21 mouse cellular contexts compared by ENCODE assay signal in the genomic region with DNA sequence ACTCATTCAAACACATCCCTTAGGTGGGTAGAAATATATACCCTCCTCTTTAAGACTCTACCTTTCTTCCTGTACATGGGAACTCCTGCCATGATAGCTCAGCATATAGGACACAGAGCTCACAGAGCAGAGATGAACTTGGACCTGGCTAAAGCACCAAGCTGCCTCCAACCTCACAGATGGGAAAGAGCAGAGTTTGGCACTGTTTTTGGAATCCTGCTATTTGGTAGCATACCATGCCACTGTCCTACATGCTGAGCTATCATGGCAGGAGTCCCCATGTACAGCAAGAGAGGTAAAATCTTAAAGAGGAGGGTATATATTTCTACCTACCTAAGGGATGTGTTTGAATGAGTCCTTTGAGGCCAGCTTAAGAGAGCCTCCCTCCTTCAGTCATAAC.
DNase-seq lines count a peak whose midpoint lies in the region; TF ChIP-seq lines count a peak whose summit lies in the region.
"Had no signal": no experiment of that assay in that cellular context is flagged by ENCODE, and none has a peak within 500 bp of the region (broad histone marks: within the 10 kb centered on the region; RNA-seq: fewer than 3 reads in every experiment).

No protein-coding gene starts in this region.

- H3K27me3 ChIP-seq in cerebellum, adult 2 months (ENCODE audit: control insufficient read depth, insufficient read depth, low read length), result no peaks in the 10 kb centered on the region
- H3K27me3 ChIP-seq: embryonic facial prominence, embryonic 12.5 days; embryonic facial prominence, embryonic 15.5 days; forebrain, embryonic 12.5 days; forebrain, embryonic 15.5 days; heart, embryonic 13.5 days; hindbrain, embryonic 12.5 days; intestine, embryonic 15.5 days had no signal

- no peak overlapping the region for H3K4me3 ChIP-seq in cerebellum, adult 2 months (replicated peaks; ENCODE audit: insufficient read depth, low read depth, low read length)
- H3K4me3 ChIP-seq in lung, adult 2 months (replicated peaks; ENCODE audit: extremely low read depth, low read depth, low read length), result no peak overlapping the region
- H3K4me3 ChIP-seq: embryonic facial prominence, embryonic 12.5 days; embryonic facial prominence, embryonic 15.5 days; forebrain, embryonic 12.5 days; forebrain, embryonic 15.5 days; heart, embryonic 13.5 days; hindbrain, embryonic 12.5 days; intestine, embryonic 15.5 days had no signal

- peak; percentile 92 for DNase-seq in brain, adult 2 months (ENCODE audit: low read depth, low spot score)
- peak; percentile 58 for DNase-seq in cerebellum, adult 11 months
- peak; percentile 53 to 82 for DNase-seq in cerebellum, adult 2 months
- peak; percentile 82 for DNase-seq in cerebellum, adult 9-11 months
- no peak for DNase-seq in lung, adult 2 months
- no peak for DNase-seq in left cerebral cortex, postnatal 36 days (ENCODE audit: low spot score in 2 of 2)
- DNase-seq in kidney, adult 18-20 months, result no peak
- DNase-seq in right cerebral cortex, postnatal 25 days, result no peak
- DNase-seq: adrenal gland, adult 2 months; gastrocnemius, postnatal 25 days; heart, adult 18-20 months; heart, postnatal 14 days; heart, postnatal 4 days; kidney, adult 11 months had no signal

- H3K4me1 ChIP-seq in cerebellum, adult 2 months (ENCODE audit: control insufficient read depth, insufficient read depth, low read length), result peaks cover 54% of the 10 kb centered on the region
- H3K4me1 ChIP-seq in lung, adult 2 months (ENCODE audit: control insufficient read depth, insufficient read depth, low read length), result peaks cover 2% of the 10 kb centered on the region; the same call in 1 of the 2 replicates
- H3K4me1 ChIP-seq: embryonic facial prominence, embryonic 12.5 days; intestine, embryonic 15.5 days had no signal

- no peak for TF ChIP-seq CTCF in cerebellum, adult 2 months (IDR thresholded peaks at IDR 0.05; ENCODE audit: borderline replicate concordance, insufficient read depth, low read depth, low read length)
- TF ChIP-seq CTCF in lung, adult 2 months (IDR thresholded peaks at IDR 0.05; ENCODE audit: insufficient read depth, low read length), result no peak

- TF ChIP-seq POLR2A in cerebellum, adult 2 months (IDR thresholded peaks at IDR 0.05; ENCODE audit: borderline replicate concordance, insufficient read depth, low read length), result no peak
- TF ChIP-seq POLR2A in lung, adult 2 months (IDR thresholded peaks at IDR 0.05; ENCODE audit: borderline replicate concordance, extremely low read depth, low read depth, low read length), result no peak

- H3K27ac ChIP-seq in cerebellum, adult 2 months (ENCODE audit: insufficient read depth, low read length), result peak overlapping the region; percentile 95
- H3K27ac ChIP-seq: embryonic facial prominence, embryonic 12.5 days; embryonic facial prominence, embryonic 15.5 days; forebrain, embryonic 12.5 days; forebrain, embryonic 15.5 days; heart, embryonic 13.5 days; hindbrain, embryonic 12.5 days; intestine, embryonic 15.5 days had no signal

- intact Hi-C loops in left cerebral cortex, postnatal 36 days (cut with DNase I), result no loop called here

Comparison
In these comparisons a context has a peak if more than half of its experiments do, and no peak if none do; other contexts are left out.
1. DNase-seq: peak in brain, adult 2 months (single experiment), cerebellum, adult 11 months (single experiment), cerebellum, adult 2 months (2 of 2) and cerebellum, adult 9-11 months (single experiment); none in lung, adult 2 months (single experiment), left cerebral cortex, postnatal 36 days (0 of 2), kidney, adult 18-20 months (single experiment) and right cerebral cortex, postnatal 25 days (single experiment).